Mouse (Mus musculus) limb, embryonic 14.5 days (tissue): ENCODE measurements around the gene Daam2. TPM values are rescaled to one million over a fixed set of nuclear protein-coding genes. Genes with fewer than 3 reads are reported as not detected.

Source experiments
- ATAC-seq: fragments of 200-750 bp; cut with Nextera tagmentation; 2 replicates; pipeline ENCODE4 v1.8.0; 2017; ENCODE audit warnings: low read depth, moderate number of reproducible peaks, moderate TSS enrichment; ENCODE audit not compliant: low FRiP score
- DNase-seq: peaks from one replicate; pipeline ENCODE4 v3.0.0-alpha.2; 2015; ENCODE audit warnings: low spot score
- H3K27ac ChIP-seq: fragments of 300-500 bp; sonication (generic); replicated peaks from 2 replicates; pipeline ENCODE4 v1.5.1; 2014; ENCODE audit warnings: low read depth, mild to moderate bottlenecking, low read length, moderate library complexity, mixed read lengths
- H3K27me3 ChIP-seq: fragments of 300-500 bp; sonication (generic); 2 replicates; pipeline ENCODE4 v1.6.1; 2014; ENCODE audit warnings: low read length, mixed read lengths; ENCODE audit not compliant: control insufficient read depth, insufficient read depth
- H3K36me3 ChIP-seq: fragments of 300-500 bp; sonication (generic); 2 replicates; pipeline ENCODE4 v1.6.1; 2014; ENCODE audit warnings: mild to moderate bottlenecking, low read length, moderate library complexity, mixed read lengths; ENCODE audit not compliant: control insufficient read depth, insufficient read depth
- H3K4me1 ChIP-seq: fragments of 300-500 bp; sonication (generic); 2 replicates; pipeline ENCODE4 v1.6.1; 2014; ENCODE audit warnings: antibody characterized with exemption, low read length, mixed read lengths; ENCODE audit not compliant: control insufficient read depth, insufficient read depth
- H3K4me2 ChIP-seq: fragments of 300-500 bp; sonication (generic); replicated peaks from 2 replicates; pipeline ENCODE4 v1.6.1; 2014; ENCODE audit warnings: low read depth, mild to moderate bottlenecking, low read length, moderate library complexity; ENCODE audit not compliant: severe bottlenecking
- H3K4me3 ChIP-seq: fragments of 300-500 bp; sonication (generic); replicated peaks from 2 replicates; pipeline ENCODE4 v1.5.1; 2014; ENCODE audit warnings: low read length
- H3K9ac ChIP-seq: fragments of 300-500 bp; sonication (generic); 2 replicates; pipeline ENCODE4 v1.6.1; 2014; ENCODE audit warnings: mild to moderate bottlenecking, low read depth, low read length, moderate library complexity; ENCODE audit not compliant: severe bottlenecking
- H3K9me3 ChIP-seq: fragments of 300-500 bp; sonication (generic); 2 replicates; pipeline ENCODE4 v1.6.1; 2016; ENCODE audit warnings: low read length; ENCODE audit not compliant: control insufficient read depth
- POLR2A ChIP-seq: fragments of 200-500 bp; IDR thresholded peaks from 2 replicates; pipeline ENCODE4 v1.8.0; 2012; ENCODE audit warnings: inconsistent platforms, mild to moderate bottlenecking, moderate library complexity, borderline replicate concordance; ENCODE audit not compliant: insufficient read depth, insufficient read length; ENCODE audit errors: extremely low read depth
- WGBS: fragments of 180-500 bp; shearing (Covaris S2); extraction: QIAGEN DNeasy Blood & Tissue Kit; methylation state at CpG from one replicate; pipeline ENCODE4 v1.1.7; 2014; 5-methylcytosine and 5-hydroxymethylcytosine counted together
- polyA plus RNA-seq, 2 experiments: library from polyadenylated mRNA; depleted of rRNA in 1 of 2; stranded (reverse) in 1 of 2; unstranded in 1 of 2; fragments of >200 nt; fragmentation: Nextera tagmentation in 1 of 2; extraction: Ambion mirVana in 1 of 2; gene quantifications; 2 replicates each; pipeline versions ENCODE4 v1.2.1 to v1.2.3; 2012 to 2014

The Daam2 gene
- polyA plus RNA-seq, 2 experiments: 8.7 to 30.0 TPM

DNA sequence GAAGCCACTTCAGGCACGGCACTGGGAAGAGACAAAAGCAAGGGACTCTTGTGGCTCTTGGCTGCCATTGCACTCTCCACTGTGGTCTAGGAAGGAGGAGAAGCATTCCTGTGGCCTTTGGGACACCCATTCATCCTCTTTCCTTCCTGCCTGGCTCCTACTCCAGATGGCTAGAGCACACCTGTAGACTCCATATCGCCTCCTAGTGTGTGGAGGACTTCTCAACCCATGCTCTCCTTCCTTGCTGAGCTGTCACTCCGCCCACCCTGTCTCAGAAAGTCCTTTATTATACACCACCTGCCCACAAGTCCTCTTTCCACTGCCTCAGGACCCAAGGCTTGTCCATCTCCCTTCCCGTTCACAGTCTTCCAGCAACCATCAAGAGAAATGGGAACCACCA is 70.9 kb downstream of the Daam2 start:
- Histone ChIP-seq H3K27ac (no peak overlapping the region), H3K4me3 (no peak overlapping the region), H3K4me1 (no peaks in the 10 kb centered on the region), H3K36me3 (peaks cover 55% of the 10 kb centered on the region), H3K9ac (no peak overlapping the region), H3K4me2 (no peak overlapping the region), H3K27me3 (no peaks in the 10 kb centered on the region), H3K9me3 (no peaks in the 10 kb centered on the region)
- whole genome bisulfite sequencing: 92% methylated on average over 4 of the region's 4 CpGs
- DNase-seq (no peak), ATAC-seq (no peak)
- TF ChIP-seq POLR2A: no peak

DNA sequence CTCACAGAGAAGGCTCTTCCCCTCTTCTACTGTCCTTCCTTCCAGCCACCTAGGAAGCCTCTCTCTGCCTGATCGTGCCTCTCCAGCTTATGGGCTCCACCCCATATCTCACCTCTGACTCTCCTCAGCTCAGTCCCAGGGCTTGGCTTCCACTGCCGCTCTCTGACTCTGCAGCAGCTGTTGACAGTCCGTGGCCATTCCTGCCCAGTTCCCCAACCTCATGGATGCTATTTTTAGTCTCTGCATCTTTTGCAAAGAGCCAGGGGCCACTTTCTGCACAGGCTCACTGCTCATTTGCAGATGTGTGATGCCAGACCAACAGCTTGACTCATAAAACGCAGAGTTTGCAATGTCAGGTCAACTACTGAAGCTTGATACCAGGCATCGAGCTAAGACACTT is 75.0 kb downstream of the Daam2 start:
- DNase-seq: no peak

GRCm38 (mm10) chr17:49484435-49484834 is 79.7 kb downstream of the Daam2 start:
- WGBS: 82% methylated on average over 3 of the region's 3 CpGs
- peaks cover 77% of the 10 kb centered on the region for H3K36me3 ChIP-seq
- ATAC-seq: no peak

More for the DNA sequence above, 75.0 kb downstream of the Daam2 start:
- Histone ChIP-seq H3K4me3 (no peak overlapping the region), H3K27me3 (no peaks in the 10 kb centered on the region), H3K9ac (no peak overlapping the region), H3K27ac (no peak overlapping the region), H3K4me1 (no peaks in the 10 kb centered on the region), H3K4me2 (no peak overlapping the region), H3K9me3 (no peaks in the 10 kb centered on the region), H3K36me3 (peaks cover 73% of the 10 kb centered on the region)
- 60% methylated on average over 5 of the region's 5 CpGs for WGBS
- TF ChIP-seq POLR2A: no peak
- ATAC-seq: 0 out of 2 replicates have a peak, but pooled peaks have one; percentile 26

GRCm38 (mm10) chr17:49481876-49482275 is 82.3 kb downstream of the Daam2 start:
- no peak overlapping the region for H3K4me3 ChIP-seq
- ATAC-seq (no peak), DNase-seq (no peak)
- no peaks in the 10 kb centered on the region for H3K4me1 ChIP-seq
- no peak overlapping the region for H3K9ac ChIP-seq
- H3K9me3 ChIP-seq: no peaks in the 10 kb centered on the region
- H3K27me3 ChIP-seq: no peaks in the 10 kb centered on the region
- 72% methylated on average over 3 of the region's 3 CpGs for WGBS
- no peak overlapping the region for H3K4me2 ChIP-seq
- H3K36me3 ChIP-seq: peaks cover 65% of the 10 kb centered on the region
- no peak overlapping the region for H3K27ac ChIP-seq
- TF ChIP-seq POLR2A: no peak

More at GRCm38 (mm10) chr17:49484435-49484834, 79.7 kb downstream of the Daam2 start:
- H3K27me3 ChIP-seq: no peaks in the 10 kb centered on the region
- H3K9ac ChIP-seq: no peak overlapping the region
- DNase-seq: no peak
- H3K4me3 ChIP-seq: no peak overlapping the region
- H3K27ac ChIP-seq: no peak overlapping the region
- no peak overlapping the region for H3K4me2 ChIP-seq
- no peaks in the 10 kb centered on the region for H3K4me1 ChIP-seq
- TF ChIP-seq POLR2A: no peak
- H3K9me3 ChIP-seq: no peaks in the 10 kb centered on the region

DNA sequence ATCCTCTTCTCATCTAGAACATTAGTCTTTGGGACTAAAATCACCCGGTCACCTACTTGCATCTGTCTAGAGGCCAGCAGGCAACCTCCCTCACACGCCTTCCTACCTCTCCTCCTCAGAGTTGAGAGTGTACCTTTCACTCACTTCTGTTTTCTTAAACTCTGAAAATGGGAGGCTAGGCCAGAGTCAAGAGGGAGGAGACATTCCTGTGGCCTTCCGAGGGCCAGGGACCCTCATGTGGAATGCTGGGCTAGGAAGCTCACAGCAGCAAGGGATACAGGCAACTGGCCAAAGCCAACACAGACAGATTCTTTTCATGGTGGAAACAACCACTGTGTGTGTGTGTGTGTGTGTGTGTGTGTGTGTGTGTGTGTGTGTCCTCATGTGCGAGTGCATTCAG is 86.8 kb downstream of the Daam2 start:
- H3K27me3 ChIP-seq: no peaks in the 10 kb centered on the region
- peaks cover 52% of the 10 kb centered on the region for H3K36me3 ChIP-seq
- no peak overlapping the region for H3K4me3 ChIP-seq
- 72% methylated on average over 4 of the region's 4 CpGs for WGBS
- no peak for TF ChIP-seq POLR2A
- no peaks in the 10 kb centered on the region for H3K9me3 ChIP-seq
- 0 out of 2 replicates have a peak, but pooled peaks have one; percentile 38 for ATAC-seq
- no peak overlapping the region for H3K4me2 ChIP-seq
- H3K4me1 ChIP-seq: no peaks in the 10 kb centered on the region
- no peak overlapping the region for H3K9ac ChIP-seq
- peak; percentile 54 for DNase-seq
- no peak overlapping the region for H3K27ac ChIP-seq

GRCm38 (mm10) chr17:49475174-49475573 is 89.0 kb downstream of the Daam2 start:
- peaks cover 61% of the 10 kb centered on the region for H3K36me3 ChIP-seq
- DNase-seq (no peak), ATAC-seq (no peak)
- H3K27me3 ChIP-seq: no peaks in the 10 kb centered on the region
- H3K9me3 ChIP-seq: no peaks in the 10 kb centered on the region
- H3K9ac ChIP-seq: no peak overlapping the region
- no peak for TF ChIP-seq POLR2A
- H3K4me1 ChIP-seq: no peaks in the 10 kb centered on the region
- H3K27ac ChIP-seq: no peak overlapping the region
- no peak overlapping the region for H3K4me3 ChIP-seq
- 76% methylated on average over 1 of the region's 1 CpGs for WGBS
- H3K4me2 ChIP-seq: no peak overlapping the region
